Mouse (Mus musculus) left cerebral cortex, postnatal 36 days (tissue): ENCODE measurements at regions not wholly inside any gene's neighbourhood (a gene's known extent, or its start where the extent isn't known, plus 50 kb on each side); places are given as distances from the start of the nearest gene placed in this dataset.

Experiments
- DNase-seq, 2 experiments: peaks; one replicate each; pipeline ENCODE4 v3.0.0; 2021 to 2022; ENCODE audit warnings: low spot score in 2 of 2, mixed read lengths in 1 of 2
- intact Hi-C: fragments of 180-260 bp; cut with DNase I; formaldehyde crosslinking; loops from one replicate; pipeline ENCODE4 v1.15.1; 2025

- intact Hi-C loops: no loop called here
- DNase-seq: no peak
Observed at GRCm38 (mm10) chr14:72130149-72130548, 361.5 kb downstream of the Gm9195 start.

DNA sequence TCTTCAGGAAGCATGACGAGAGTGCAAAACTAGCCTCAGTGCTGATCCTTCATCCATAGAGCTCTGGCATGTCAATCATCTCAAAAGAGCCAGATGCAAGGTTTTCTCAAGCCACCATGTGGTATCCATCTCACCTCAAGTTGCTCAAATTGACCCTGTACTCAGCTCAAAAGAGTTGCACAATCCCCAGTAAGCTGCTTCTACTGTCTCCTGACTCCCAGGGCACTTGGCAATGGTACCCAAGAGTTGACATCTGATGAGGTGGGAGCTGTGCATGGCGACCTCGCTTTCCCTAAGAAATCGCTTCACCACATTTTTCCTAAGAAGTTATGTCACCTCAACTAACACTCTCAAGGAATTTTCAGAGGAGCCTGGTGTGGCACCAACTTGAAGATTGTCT is 369.9 kb downstream of the Gm9195 start:
- intact Hi-C loops: no loop called here
- no peak for DNase-seq

DNA sequence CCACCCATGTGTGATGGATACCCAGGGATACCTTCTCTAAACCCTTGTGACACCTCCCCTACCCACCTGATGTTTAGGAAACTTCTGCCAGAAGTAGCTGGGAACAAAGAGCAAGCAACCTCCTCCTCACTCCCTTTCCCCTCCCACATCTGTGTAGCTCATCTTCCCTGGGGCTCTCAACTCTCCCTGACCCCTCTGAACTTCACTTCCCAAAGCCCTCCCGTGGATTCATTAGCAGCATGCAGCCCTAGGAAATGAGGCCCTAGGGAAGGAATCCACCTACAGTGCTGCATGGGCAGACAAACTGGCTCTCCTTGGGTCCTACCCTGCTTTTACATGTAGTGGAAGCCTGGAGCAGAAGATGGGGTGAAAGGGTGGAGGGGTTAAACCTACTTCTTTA is 370.6 kb downstream of the Gm9195 start:
- DNase-seq: no peak
- intact Hi-C loops: no loop called here

DNA sequence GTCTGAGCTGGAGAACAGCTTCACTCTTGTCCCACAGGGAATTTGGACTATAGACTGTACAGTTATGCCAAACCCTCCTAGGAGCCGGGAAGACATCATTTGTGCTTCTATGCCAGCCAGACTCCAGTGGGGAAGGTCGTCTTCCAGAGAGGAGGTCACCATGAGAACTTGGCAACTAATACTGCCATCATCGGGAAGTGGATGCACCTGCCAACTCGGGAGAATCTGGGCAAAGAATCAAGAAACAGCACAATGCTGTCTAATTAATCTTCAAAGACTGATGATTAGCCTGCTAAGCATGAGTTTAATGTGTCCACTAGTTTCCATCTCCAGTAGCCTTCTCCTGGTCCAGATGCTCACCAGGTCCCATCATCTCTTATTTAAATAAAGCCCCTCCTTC is 374.8 kb downstream of the Gm9195 start:
- intact Hi-C loops: no loop called here
- DNase-seq: no peak

GRCm38 (mm10) chr14:72113377-72113993 is 378.2 kb downstream of the Gm9195 start:
- DNase-seq: no peak
- intact Hi-C loops: no loop called here

DNA sequence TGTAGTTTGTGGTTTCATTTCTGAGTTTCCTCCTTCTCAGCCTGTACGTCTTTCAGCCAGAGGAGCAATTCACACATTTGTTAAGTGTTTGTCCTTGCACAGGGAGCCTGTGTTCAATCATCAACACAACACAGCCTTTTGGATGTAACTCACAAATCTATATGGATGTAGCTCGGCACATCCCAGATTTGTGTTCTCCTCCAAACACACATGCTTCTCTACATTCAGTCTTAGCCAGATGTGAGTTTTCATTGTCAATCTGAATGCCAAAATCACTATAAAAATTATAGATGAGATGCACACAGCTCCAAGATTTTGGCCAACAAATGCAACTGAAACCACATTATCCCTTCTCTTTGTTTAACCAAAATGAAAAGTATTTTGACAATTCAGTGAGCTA is 380.9 kb downstream of the Gm9195 start:
- intact Hi-C loops: no loop called here
- DNase-seq: no peak

DNA sequence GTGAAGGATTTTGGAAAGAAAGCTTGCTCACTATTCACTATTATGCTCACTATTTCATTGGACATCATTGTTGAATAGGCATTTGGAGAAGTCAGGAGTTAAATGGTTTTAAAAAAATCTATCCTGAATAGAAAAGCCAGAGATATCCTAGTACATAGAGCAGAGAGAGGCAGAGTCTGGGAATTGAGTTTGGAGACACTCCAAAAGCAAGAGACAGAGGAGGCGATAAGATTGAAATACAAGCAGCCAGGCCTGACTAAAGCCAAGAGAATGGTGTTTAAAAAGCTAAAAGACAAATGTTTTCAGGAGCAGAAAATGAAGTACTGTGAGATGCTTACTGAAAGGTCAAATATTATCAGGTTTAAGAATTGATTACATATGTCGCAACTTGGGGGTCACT is 400.1 kb downstream of the Gm9195 start:
- no peak for DNase-seq
- intact Hi-C loops: no loop called here

- intact Hi-C loops: no loop called here
- no peak for DNase-seq
Observed at GRCm38 (mm10) chr14:72081473-72081872, 410.2 kb downstream of the Gm9195 start.

GRCm38 (mm10) chr14:72064111-72064812 is 427.4 kb downstream of the Gm9195 start:
- intact Hi-C loops: no loop called here
- DNase-seq: peak; percentile 50 to 73

- intact Hi-C loops: no loop called here
- no peak for DNase-seq
Observed at GRCm38 (mm10) chr14:72042881-72043236, 448.8 kb downstream of the Gm9195 start.

- DNase-seq: peak in 1 of 2 experiments; percentile 10
- intact Hi-C loops: no loop called here
Observed at GRCm38 (mm10) chr14:72042112-72042880, 449.3 kb downstream of the Gm9195 start.

DNA sequence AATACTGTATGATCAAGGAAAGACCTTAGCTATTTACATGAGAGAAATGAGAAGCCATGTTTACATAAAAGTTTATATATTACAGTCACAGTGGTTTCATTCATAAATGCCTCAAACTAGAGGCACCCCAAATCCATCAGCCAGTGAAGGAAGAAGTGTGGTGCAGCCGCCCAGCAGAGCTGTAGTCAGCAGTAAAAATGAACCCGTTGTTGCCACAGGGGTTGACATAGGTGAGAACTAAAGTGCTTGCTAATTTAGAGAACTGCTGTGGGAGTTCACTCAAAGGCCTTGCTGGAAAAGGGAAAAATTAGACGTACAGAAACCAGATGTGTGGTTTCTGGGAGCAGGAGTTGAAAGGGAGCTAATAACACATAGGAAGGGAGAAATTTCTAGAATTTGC is 461.2 kb downstream of the Gm9195 start:
- no peak for DNase-seq
- intact Hi-C loops: no loop called here

DNA sequence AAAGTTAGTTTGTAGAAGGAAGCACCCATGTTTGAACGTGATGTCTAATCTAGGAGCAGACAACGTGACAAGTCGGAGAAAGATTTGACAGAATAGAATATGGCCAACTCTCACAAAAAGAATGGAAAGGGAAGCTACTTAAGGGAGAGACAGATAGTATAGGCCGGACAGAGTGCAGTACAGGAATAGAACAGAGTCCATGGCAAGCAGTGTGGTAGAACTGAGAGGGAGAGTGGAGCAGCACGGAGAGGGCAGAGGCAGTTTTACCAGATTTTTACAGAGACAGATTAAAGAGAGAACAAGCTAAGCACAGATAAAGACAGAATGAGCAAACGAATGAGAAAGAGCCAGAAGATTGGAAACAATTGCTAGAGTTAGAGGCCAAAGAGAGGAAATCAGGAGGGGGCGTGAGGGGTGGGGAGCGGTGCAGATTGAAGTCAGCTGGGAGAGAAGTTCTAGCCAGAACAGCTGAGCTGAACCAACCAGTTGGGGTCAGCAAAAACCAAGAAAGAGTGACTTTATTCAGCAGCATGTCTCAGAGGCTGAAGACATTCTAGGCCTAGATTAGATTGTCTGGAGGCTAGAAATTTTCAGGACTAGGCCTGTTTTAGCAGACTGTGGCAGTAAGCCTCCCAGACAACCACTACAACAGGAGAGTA is 464.1 kb downstream of the Gm9195 start:
- no peak for DNase-seq
- intact Hi-C loops: loop anchor here (5.0 kb wide), 2 partner anchors 160 to 265 kb away; no protein-coding TSS in a partner anchor

DNA sequence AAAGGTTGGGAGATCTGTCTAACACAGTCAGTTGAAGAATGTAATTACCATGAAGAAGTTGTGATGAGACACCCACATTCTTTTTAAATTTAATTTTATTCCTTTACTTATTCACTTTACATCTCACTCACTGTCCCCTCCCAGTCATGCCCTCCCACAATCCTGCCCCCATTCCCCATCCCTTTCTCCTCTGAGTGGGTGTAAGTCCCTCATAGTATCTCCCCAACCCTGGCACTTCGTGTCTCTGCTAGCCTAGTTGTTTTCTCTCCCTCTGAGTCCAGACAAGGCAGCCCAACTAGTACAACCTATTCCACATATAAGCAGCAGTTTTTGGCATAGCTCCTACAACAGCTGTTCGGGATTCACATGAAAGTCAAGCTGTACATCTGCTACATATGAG is 487.3 kb downstream of the Gm9195 start:
- intact Hi-C loops: no loop called here
- peak in 1 of 2 experiments; percentile 7 for DNase-seq

DNA sequence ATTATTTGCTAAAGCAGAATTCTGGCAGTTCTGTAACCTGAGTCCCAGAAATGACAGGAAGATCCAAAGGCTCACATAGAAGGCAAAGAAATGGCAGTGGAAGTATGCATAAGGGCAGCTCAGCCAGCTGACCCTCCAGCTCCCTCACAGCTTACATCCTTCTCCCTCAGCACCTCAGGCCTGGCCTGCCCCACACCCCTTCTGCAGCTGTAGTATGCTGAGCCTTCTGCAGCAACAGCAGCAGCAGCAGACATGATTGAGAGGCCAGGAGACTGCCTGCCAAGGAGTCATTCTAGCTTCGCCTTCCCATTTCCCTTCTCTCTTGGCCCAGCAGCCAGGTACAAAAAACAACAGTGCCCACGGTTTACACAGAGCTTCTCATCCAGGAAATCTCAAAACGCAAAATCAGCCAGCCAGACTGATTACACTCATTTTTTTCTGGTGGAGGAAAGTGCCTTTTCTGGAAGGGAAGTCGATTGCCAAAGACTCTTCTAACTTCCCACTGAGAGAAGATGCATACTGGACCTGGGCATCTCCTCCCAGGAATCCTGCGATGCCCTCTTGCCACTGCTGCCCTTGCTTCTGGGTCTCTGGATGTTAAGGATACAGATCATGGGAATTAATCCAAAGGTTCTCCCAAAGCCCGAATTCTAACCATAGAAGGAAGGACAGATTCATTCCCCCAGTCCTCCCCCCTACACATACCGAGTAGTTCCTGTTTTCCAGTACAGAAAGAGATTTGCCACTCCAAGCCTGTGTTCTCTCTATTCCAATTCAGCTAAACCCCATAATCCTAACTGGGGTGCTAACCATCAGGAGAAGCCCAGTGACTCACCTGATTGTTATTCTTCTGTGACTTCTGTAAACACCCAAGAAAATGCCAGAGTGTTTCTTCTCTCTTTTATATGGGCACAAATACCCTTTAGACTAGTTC is 489.2 kb downstream of the Gm9195 start:
- intact Hi-C loops: no loop called here
- peak; percentile 8 to 24 for DNase-seq

DNA sequence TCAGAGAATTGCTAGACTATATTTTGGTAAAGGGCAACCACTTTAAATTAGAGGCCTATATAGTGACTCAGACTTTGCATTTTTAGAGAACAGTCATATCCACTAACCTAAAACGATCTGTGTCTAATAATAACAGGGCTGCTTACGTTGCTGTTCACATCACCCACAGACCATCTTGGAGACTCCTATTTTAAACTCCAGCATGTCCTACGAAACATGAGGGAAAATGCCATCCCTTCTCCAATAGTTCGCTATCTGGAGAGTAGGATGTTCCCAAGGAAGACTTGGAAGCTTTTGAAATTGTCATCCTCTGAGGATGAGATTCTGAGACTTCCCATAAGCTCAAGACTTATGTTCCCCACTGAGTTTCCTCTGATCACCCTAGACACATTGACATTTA is 518.6 kb downstream of the Gm9195 start:
- peak in 1 of 2 experiments; percentile 6 for DNase-seq
- intact Hi-C loops: no loop called here

DNA sequence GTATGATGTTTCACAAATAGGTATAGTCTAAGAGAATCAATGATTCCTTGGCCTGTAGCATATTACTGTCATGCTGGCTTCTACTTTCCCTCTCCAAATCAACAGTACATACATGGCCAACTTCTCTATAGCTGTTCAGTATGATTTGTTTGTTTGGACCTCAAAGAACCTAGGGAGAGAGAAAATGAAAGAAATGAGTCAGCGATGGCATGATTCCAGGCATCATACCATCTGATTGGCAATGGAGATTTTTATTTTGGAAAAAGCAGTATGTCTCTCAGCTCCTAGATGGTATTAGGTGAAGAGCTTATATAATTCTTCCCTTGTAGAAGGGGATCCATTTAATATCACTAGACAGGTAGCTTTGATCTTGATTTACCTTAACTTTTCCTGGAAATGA is 519.1 kb downstream of the Gm9195 start:
- intact Hi-C loops: no loop called here

DNA sequence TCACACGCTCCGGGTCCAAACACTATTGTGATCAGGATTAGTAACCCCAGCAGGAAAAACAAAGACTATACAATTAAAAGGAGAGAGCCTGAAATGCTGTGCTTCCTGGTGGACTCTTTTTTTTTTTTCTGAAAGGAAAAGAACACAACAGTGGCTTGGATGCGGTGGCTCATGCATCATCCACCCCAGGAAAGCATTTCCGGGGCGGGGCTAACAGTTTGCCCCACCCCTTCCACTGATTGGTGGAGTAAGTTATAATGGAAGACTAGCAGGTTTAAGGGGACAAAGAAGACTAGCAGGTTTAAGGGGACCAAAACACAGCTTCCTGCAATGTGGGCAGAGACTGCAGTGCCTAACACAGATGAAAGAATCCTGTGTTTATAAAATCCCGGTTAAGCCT is 524.0 kb downstream of the Gm9195 start:
- DNase-seq: no peak
- intact Hi-C loops: no loop called here

More for the DNA sequence above, 519.1 kb downstream of the Gm9195 start:
- no peak for DNase-seq

GRCm38 (mm10) chr14:71963389-71964169 is 528.1 kb downstream of the Gm9195 start:
- no peak for DNase-seq
- intact Hi-C loops: no loop called here
